Mouse (Mus musculus): ENCODE results near the gene Stac2.

Stac2 gene

GRCm38 (mm10) chr11:98052989-98053834 is at the start of gene Stac2:
Gene Stac2 (minus strand): TSS chr11:98053462.
- no peak for DNase-seq (ENCODE audit: low spot score)

DNA sequence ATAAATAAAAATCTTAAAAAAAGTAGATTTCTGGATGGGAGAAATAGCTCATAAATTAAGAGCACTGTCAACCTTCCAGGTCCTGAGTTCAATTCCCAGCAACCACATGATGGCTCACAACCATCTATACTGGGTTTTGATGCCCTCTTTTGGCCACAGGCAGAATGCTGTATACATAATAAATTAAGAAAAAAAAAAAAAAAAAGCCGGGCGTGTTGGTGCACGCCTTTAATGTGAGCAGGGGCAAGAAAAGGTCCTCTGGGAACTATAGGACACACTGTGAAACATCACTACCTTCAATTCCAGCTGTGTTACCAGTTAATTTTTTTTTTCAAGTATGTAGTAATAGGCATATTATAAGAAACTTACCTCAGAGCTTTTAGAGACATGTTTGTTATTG is 48.1 kb upstream of the Stac2 start:
- DNase-seq (ENCODE audit: low spot score), result no peak

- no peak for DNase-seq (ENCODE audit: low spot score)
These were observed 37.3 kb upstream of the Stac2 start for GRCm38 (mm10) chr11:98090583-98090982.

DNA sequence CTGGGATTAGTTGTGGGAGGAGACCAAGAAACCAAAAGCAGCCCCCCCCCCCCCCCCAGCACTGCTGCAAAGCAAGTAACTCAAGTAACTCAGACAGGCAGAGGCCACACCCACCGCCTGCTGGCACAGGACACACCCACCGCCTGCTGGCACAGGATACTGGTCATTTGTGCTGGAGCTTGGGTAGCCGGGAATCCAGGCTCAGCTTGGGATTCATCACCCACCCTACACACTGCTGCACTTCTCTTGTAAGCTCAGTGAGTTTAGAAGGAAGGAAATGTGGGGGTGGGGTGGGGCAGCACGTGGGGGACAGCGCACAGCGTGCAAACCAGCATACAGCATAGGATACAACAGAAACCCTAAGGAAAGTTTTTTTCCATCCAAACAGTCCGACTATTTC is 35.0 kb upstream of the Stac2 start:
- no peak for DNase-seq (ENCODE audit: low spot score)

DNA sequence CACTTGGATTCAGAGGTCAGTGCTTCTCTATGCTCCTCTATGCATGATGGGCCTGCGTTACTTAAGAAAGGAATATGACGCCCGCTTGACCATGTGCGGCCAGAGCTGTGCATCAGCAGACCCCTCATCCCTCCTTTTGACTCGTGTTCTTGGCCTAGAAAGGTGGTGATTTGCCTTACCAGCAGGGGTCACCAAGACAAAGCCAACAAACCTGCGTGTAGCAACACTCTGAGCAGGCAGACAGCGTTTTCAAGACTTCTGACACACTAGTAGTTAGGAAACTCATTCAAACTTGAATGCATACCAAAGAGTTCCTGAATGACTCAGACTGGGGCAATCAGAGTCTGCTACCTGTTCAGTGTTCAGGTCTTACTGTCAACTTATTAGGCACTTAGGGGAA is 33.3 kb upstream of the Stac2 start:
- DNase-seq (ENCODE audit: low spot score), result no peak

DNA sequence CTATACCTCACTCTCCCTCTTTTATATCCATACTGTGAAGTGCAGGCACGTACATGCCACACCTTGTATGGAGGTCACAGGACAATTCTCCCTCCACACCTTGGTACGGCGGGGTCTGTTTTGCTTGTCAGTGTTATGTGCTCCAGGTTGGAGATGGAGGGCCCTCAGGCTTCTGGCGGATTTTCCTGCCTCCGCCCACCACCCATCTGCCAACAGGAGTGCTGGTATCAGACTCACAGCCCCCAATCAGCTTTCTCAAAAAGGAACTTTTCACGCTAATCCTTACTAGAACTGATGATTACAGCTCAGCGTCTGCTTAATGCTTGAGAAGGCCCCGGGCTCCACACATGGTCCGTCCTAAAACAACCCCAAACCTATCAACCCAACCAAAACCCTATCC is 32.9 kb upstream of the Stac2 start:
- peak; percentile 38 for DNase-seq (ENCODE audit: low spot score)

GRCm38 (mm10) chr11:98082745-98083144 is 29.5 kb upstream of the Stac2 start:
- no peak for DNase-seq (ENCODE audit: low spot score)

- no peak for DNase-seq (ENCODE audit: low spot score)
These were observed 27.2 kb upstream of the Stac2 start for GRCm38 (mm10) chr11:98080450-98080849.

GRCm38 (mm10) chr11:98077086-98077485 is 23.8 kb upstream of the Stac2 start:
- DNase-seq (ENCODE audit: low spot score), result no peak

- peak; percentile 91 for DNase-seq (ENCODE audit: low spot score)
These were observed 22.0 kb upstream of the Stac2 start for GRCm38 (mm10) chr11:98075195-98075808.

GRCm38 (mm10) chr11:98073442-98073841 is 20.2 kb upstream of the Stac2 start:
- no peak for DNase-seq (ENCODE audit: low spot score)

DNA sequence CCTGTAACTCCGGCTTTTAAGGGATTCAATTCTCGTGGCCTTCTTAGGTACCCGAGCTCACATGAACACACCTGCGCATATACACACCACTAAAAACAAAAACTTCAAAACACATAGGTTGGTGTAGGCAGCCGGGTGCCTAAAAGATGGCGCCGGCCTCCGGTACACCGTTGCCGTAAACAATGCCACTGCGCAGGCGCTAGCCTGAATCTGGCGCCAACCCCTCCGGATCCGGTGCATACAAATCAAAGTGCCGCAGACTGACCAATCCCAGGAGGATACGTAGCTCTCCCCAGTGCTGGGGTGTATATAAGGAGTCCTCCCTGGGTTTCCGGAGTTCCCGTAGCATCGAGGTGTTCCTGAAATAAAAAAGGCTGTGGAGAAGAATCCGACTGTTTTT is 14.0 kb upstream of the Stac2 start:
- DNase-seq (ENCODE audit: low spot score), result no peak

DNA sequence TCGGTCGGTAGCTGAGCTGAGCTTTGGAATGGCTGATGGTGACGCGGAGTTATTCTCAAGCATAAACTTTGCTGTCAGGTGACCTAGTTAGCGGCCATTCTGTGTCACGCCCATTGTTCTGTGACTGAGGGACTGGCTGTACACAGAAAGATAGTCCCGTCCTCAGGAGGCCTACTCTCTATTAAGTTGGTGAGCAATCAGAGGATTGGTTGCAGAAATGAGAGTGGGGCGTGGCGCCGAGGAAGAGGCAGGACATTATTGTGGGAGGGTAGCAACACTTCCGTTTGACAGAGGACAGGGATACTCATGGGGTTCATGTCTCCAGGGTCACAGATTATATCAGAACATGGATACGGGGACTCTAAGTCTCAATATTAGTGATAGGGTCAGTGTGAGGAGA is 12.9 kb upstream of the Stac2 start:
- no peak for DNase-seq (ENCODE audit: low spot score)

- no peak for DNase-seq (ENCODE audit: low spot score)
These were observed 8.8 kb upstream of the Stac2 start for GRCm38 (mm10) chr11:98061904-98062562.

DNA sequence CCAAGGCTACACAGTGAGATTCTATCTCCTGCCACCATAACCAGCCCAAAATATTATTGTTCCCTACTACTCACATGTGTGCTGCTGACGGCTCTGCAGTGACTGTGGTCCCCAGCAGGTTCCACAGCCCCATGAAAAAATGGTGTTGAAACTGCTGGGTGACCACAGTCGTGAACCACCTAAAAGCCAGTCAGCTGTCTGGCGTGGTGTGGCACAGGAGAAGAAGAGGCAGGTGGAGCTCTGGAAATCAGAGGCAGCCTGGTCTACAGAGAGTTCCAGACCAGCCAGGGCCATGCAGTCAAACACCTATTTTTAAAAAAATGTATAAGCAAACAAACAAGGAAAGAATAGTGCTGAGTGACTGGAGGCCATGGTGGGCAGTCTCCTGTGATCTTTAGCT is 8.2 kb upstream of the Stac2 start:
- no peak for DNase-seq (ENCODE audit: low spot score)

GRCm38 (mm10) chr11:98060104-98060692 is 6.9 kb upstream of the Stac2 start:
- no peak for DNase-seq (ENCODE audit: low spot score)

DNA sequence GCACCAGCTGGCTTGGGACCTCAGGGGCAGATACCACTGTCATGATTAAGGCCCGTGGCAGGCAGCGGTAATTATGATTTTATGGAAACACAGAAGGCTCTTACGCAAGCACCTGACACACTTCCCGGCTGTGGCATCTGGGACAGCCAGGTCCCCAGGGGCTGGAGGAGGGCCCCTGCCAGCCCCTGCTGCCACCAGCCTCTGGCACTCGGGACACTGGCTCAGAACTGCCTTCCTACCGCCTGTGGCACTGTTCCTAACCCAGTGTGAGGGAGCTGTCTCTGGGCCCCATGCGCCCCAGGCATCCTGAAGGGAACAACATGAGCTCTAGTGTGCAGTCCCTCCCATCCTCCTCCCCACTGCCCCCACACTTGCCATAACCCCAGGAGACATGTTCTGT is 6.4 kb upstream of the Stac2 start:
- DNase-seq (ENCODE audit: low spot score), result no peak

GRCm38 (mm10) chr11:98057998-98058397 is 4.7 kb upstream of the Stac2 start:
- DNase-seq (ENCODE audit: low spot score), result no peak

GRCm38 (mm10) chr11:98057466-98057865 is 4.2 kb upstream of the Stac2 start:
- no peak for DNase-seq (ENCODE audit: low spot score)

GRCm38 (mm10) chr11:98052129-98052988 is 903 bp downstream of the Stac2 start:
- no peak for DNase-seq (ENCODE audit: low spot score)

GRCm38 (mm10) chr11:98051611-98052128 is 1.6 kb downstream of the Stac2 start:
- DNase-seq (ENCODE audit: low spot score), result no peak

DNA sequence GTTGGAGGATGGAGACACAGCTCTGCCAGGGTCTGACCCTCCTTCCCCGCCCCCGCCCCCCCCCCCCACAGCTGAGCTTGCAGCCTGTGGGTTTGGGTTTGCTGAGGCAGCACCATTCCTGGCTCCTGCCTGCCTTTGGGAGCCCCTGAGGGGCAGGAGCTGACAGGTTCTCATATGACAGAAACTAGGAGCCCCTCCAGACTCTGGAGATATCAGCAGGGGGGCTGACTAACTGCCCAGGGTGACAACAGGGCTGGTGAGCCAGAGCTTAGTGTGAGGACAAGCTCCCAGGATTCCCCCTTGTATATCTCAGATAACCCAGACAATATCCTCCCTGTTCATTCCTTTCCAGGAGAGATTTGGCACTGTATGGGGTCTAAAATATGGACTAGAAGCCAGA is 2.3 kb downstream of the Stac2 start:
- DNase-seq (ENCODE audit: low spot score), result no peak

Data from layer of hippocampus, adult 9-10 months (tissue).